Mouse (Mus musculus) MEL (cell line): ENCODE measurements at regions not wholly inside any gene's neighbourhood (a gene's known extent, or its start where the extent isn't known, plus 50 kb on each side); places are given as distances from the start of the nearest gene placed in this dataset.

Experiments
- CHD2 ChIP-seq: IDR thresholded peaks from 2 replicates; pipeline ENCODE4 v1.6.1; 2011; ENCODE audit warnings: low read length, improper control_type of control experiment
- CTCF ChIP-seq, 3 experiments: IDR thresholded peaks in 2 of 3; conservative IDR thresholded peaks in 1 of 3; 2 replicates each; pipeline ENCODE4 v1.5.1; 2011 to 2012; ENCODE audit warnings: low read length in 3 of 3, low read depth in 2 of 3, mild to moderate bottlenecking in 2 of 3, improper control_type of control experiment in 1 of 3, inconsistent platforms in 1 of 3, mixed read lengths in 1 of 3, moderate library complexity in 1 of 3; ENCODE audit not compliant: control insufficient read depth in 1 of 3, insufficient read depth in 1 of 3, poor library complexity in 1 of 3, severe bottlenecking in 1 of 3
- EP300 ChIP-seq, 2 experiments: IDR thresholded peaks; 2 replicates each; pipeline ENCODE4 v1.6.1; 2011; ENCODE audit warnings: improper control_type of control experiment in 2 of 2, low read length in 2 of 2, low read depth in 1 of 2, mild to moderate bottlenecking in 1 of 2
- GABPA ChIP-seq: IDR thresholded peaks from 2 replicates; pipeline ENCODE4 v1.6.1; 2012; ENCODE audit warnings: low read depth, mild to moderate bottlenecking, inconsistent platforms, low read length, improper control_type of control experiment, moderate library complexity
- GATA1 ChIP-seq: IDR thresholded peaks from 2 replicates; pipeline ENCODE4 v1.6.1; 2011; ENCODE audit warnings: low read depth, low read length, improper control_type of control experiment
- HCFC1 ChIP-seq: IDR thresholded peaks from 2 replicates; pipeline ENCODE4 v1.6.1; 2012; ENCODE audit warnings: low read depth, mild to moderate bottlenecking, inconsistent platforms, low read length, improper control_type of control experiment, moderate library complexity
- POLR2A ChIP-seq, 2 experiments: IDR thresholded peaks; 2 replicates each; pipeline ENCODE4 v1.6.1; 2011 to 2012; ENCODE audit warnings: low read length in 2 of 2, mild to moderate bottlenecking in 2 of 2, control low read depth in 1 of 2, improper control_type of control experiment in 1 of 2, low read depth in 1 of 2, moderate library complexity in 1 of 2; ENCODE audit not compliant: control insufficient read depth in 1 of 2, insufficient read depth in 1 of 2, poor library complexity in 1 of 2
- POLR2AphosphoS2 ChIP-seq: IDR thresholded peaks from 2 replicates; pipeline ENCODE4 v1.6.1; 2011; ENCODE audit warnings: low read length, improper control_type of control experiment
- POLR2AphosphoS5 ChIP-seq: IDR thresholded peaks from 2 replicates; pipeline ENCODE4 v1.6.1; 2012; ENCODE audit warnings: low read depth, borderline replicate concordance, mild to moderate bottlenecking, inconsistent platforms, low read length, moderate library complexity, mixed read lengths
- SMC3 ChIP-seq: IDR thresholded peaks from 2 replicates; pipeline ENCODE4 v1.6.1; 2011; ENCODE audit warnings: low read depth, low read length, improper control_type of control experiment
- TCF12 ChIP-seq: IDR thresholded peaks from 2 replicates; pipeline ENCODE4 v1.6.1; 2014; ENCODE audit warnings: low read depth, mild to moderate bottlenecking, inconsistent platforms, low read length, improper control_type of control experiment, moderate library complexity
- UBTF ChIP-seq: IDR thresholded peaks from 2 replicates; pipeline ENCODE4 v1.6.1; 2012; ENCODE audit warnings: low read depth, mild to moderate bottlenecking, inconsistent platforms, low read length, improper control_type of control experiment, moderate library complexity, borderline replicate concordance; ENCODE audit not compliant: insufficient read depth
- USF1 ChIP-seq: IDR thresholded peaks from 2 replicates; pipeline ENCODE4 v1.6.1; 2014; ENCODE audit warnings: low read depth, mild to moderate bottlenecking, inconsistent platforms, low read length, improper control_type of control experiment, moderate library complexity
- USF2 ChIP-seq, 2 experiments: IDR thresholded peaks; 2 replicates each; pipeline ENCODE4 v1.6.1; 2011 to 2012; ENCODE audit warnings: improper control_type of control experiment in 2 of 2, low read length in 2 of 2, borderline replicate concordance in 1 of 2, inconsistent platforms in 1 of 2, low read depth in 1 of 2, mild to moderate bottlenecking in 1 of 2; ENCODE audit not compliant: insufficient read depth in 1 of 2

DNA sequence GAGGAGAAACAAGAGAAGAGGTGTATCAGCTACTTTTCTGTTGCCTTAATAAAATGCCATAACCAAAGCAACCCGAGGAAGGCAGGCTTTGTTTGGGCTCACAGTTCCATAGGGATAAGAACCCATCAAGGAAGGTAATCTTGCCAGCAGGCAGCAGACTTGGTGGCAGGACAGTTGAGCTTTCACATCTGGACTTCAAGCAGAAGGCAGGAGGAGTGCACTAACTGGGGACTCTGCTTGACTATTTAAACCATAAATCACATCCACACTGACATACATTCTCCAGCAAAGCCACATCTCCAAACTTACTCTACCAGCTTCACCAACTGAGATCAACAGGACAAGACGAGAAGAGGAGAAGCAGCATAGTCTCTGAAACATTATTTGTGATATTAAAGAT, 1094.0 kb upstream of the Cntn5 start:
- TF ChIP-seq SMC3 (no peak), GABPA (no peak), POLR2AphosphoS5 (no peak), HCFC1 (no peak), GATA1 (no peak), POLR2AphosphoS2 (no peak), CTCF (IDR thresholded peaks at IDR 0.05 in 2 of 3, conservative IDR thresholded peaks at IDR 0.05 in 1 of 3; ENCODE audit: control insufficient read depth in 1 of 3, insufficient read depth in 1 of 3, low read depth in 2 of 3, low read length in 3 of 3, poor library complexity in 1 of 3, severe bottlenecking in 1 of 3) (no peak), USF2 (IDR thresholded peaks at IDR 0.05; ENCODE audit: borderline replicate concordance in 1 of 2, insufficient read depth in 1 of 2, low read depth in 1 of 2, low read length in 2 of 2) (no peak), POLR2A (IDR thresholded peaks at IDR 0.05; ENCODE audit: control insufficient read depth in 1 of 2, insufficient read depth in 1 of 2, low read depth in 1 of 2, low read length in 2 of 2, poor library complexity in 1 of 2) (no peak), USF1 (no peak), CHD2 (no peak), EP300 (IDR thresholded peaks at IDR 0.05; ENCODE audit: low read depth in 1 of 2, low read length in 2 of 2) (no peak), TCF12 (no peak), UBTF (no peak)
